Mouse (Mus musculus) MEL (cell line): ENCODE measurements around the gene Runx1. TPM values are rescaled to one million over a fixed set of nuclear protein-coding genes. Genes with fewer than 3 reads are reported as not detected.

Experiments
- DNase-seq: peaks from one replicate; pipeline ENCODE4 v3.0.0; 2011; ENCODE audit warnings: low read depth, low spot score
- H3K27ac ChIP-seq: 2 replicates; pipeline ENCODE4 v1.5.1; 2012; ENCODE audit warnings: low read depth, mild to moderate bottlenecking, control low read depth, low read length, moderate library complexity; ENCODE audit not compliant: control insufficient read depth
- H3K27me3 ChIP-seq, 2 experiments: fragments of 150-350 bp in 1 of 2; sonication (generic) in 1 of 2; 2 replicates each; pipeline ENCODE4 v1.6.1; 2012; ENCODE audit warnings: low read length in 2 of 2, mild to moderate bottlenecking in 2 of 2, improper control_type of control experiment in 1 of 2, moderate library complexity in 1 of 2; ENCODE audit not compliant: insufficient read depth in 2 of 2, control insufficient read depth in 1 of 2
- H3K36me3 ChIP-seq, 2 experiments: 2 replicates each; pipeline ENCODE4 v1.6.1; 2012 to 2014; ENCODE audit warnings: low read length in 2 of 2, improper control_type of control experiment in 1 of 2, inconsistent platforms in 1 of 2, mild to moderate bottlenecking in 1 of 2; ENCODE audit not compliant: insufficient read depth in 2 of 2, control insufficient read depth in 1 of 2
- H3K4me1 ChIP-seq, 2 experiments: fragments of 150-350 bp in 1 of 2; sonication (generic) in 1 of 2; 2 replicates each; pipeline ENCODE4 v1.6.1; 2012; ENCODE audit warnings: low read length in 2 of 2, improper control_type of control experiment in 1 of 2, mild to moderate bottlenecking in 1 of 2; ENCODE audit not compliant: insufficient read depth in 2 of 2, control insufficient read depth in 1 of 2
- H3K4me3 ChIP-seq, 2 experiments: fragments of 150-350 bp in 1 of 2; sonication (generic) in 1 of 2; 2 replicates each; pipeline ENCODE4 v1.5.1; 2012; ENCODE audit warnings: low read depth in 2 of 2, low read length in 2 of 2, mild to moderate bottlenecking in 2 of 2, moderate library complexity in 2 of 2, control low read depth in 1 of 2, improper control_type of control experiment in 1 of 2; ENCODE audit not compliant: control insufficient read depth in 1 of 2, insufficient read depth in 1 of 2
- H3K79me2 ChIP-seq: 2 replicates; pipeline ENCODE4 v1.6.1; 2012; ENCODE audit warnings: mild to moderate bottlenecking, low read length, moderate library complexity; ENCODE audit not compliant: control insufficient read depth, poor library complexity, insufficient read depth
- H3K9ac ChIP-seq: 2 replicates; pipeline ENCODE4 v1.6.1; 2012; ENCODE audit warnings: low read depth, mild to moderate bottlenecking, control low read depth, low read length, moderate library complexity; ENCODE audit not compliant: control insufficient read depth, poor library complexity, severe bottlenecking
- H3K9me3 ChIP-seq: fragments of 150-350 bp; sonication (generic); replicated peaks from 2 replicates; pipeline ENCODE4 v1.6.1; 2012; ENCODE audit warnings: mild to moderate bottlenecking, low read length, improper control_type of control experiment, moderate library complexity; ENCODE audit not compliant: insufficient read depth
- BHLHE40 ChIP-seq: IDR thresholded peaks from 2 replicates; pipeline ENCODE4 v1.6.1; 2012; ENCODE audit warnings: low read depth, mild to moderate bottlenecking, inconsistent platforms, low read length, improper control_type of control experiment, borderline replicate concordance
- CHD2 ChIP-seq: IDR thresholded peaks from 2 replicates; pipeline ENCODE4 v1.6.1; 2011; ENCODE audit warnings: low read length, improper control_type of control experiment
- ELF1 ChIP-seq: IDR thresholded peaks from 2 replicates; pipeline ENCODE4 v1.6.1; 2014; ENCODE audit warnings: low read depth, mild to moderate bottlenecking, inconsistent platforms, low read length, improper control_type of control experiment, moderate library complexity
- EP300 ChIP-seq, 2 experiments: IDR thresholded peaks; 2 replicates each; pipeline ENCODE4 v1.6.1; 2011; ENCODE audit warnings: improper control_type of control experiment in 2 of 2, low read length in 2 of 2, low read depth in 1 of 2, mild to moderate bottlenecking in 1 of 2
- ETS1 ChIP-seq: IDR thresholded peaks from 2 replicates; pipeline ENCODE4 v1.6.1; 2012; ENCODE audit warnings: low read depth, mild to moderate bottlenecking, inconsistent platforms, low read length, improper control_type of control experiment, moderate library complexity
- GABPA ChIP-seq: IDR thresholded peaks from 2 replicates; pipeline ENCODE4 v1.6.1; 2012; ENCODE audit warnings: low read depth, mild to moderate bottlenecking, inconsistent platforms, low read length, improper control_type of control experiment, moderate library complexity
- HCFC1 ChIP-seq: IDR thresholded peaks from 2 replicates; pipeline ENCODE4 v1.6.1; 2012; ENCODE audit warnings: low read depth, mild to moderate bottlenecking, inconsistent platforms, low read length, improper control_type of control experiment, moderate library complexity
- JUND ChIP-seq: IDR thresholded peaks from 2 replicates; pipeline ENCODE4 v1.6.1; 2011; ENCODE audit warnings: low read depth, mild to moderate bottlenecking, improper control_type of control experiment, low read length
- MEF2A ChIP-seq: IDR thresholded peaks from 2 replicates; pipeline ENCODE4 v1.6.1; 2014; ENCODE audit warnings: low read depth, mild to moderate bottlenecking, inconsistent platforms, low read length, improper control_type of control experiment; ENCODE audit not compliant: poor library complexity, insufficient replicate concordance, severe bottlenecking; ENCODE audit errors: extremely low read depth
- MYC ChIP-seq: IDR thresholded peaks from 2 replicates; pipeline ENCODE4 v1.6.1; 2011; ENCODE audit warnings: low read depth, mild to moderate bottlenecking, low read length, improper control_type of control experiment, moderate library complexity
- POLR2A ChIP-seq, 2 experiments: IDR thresholded peaks; 2 replicates each; pipeline ENCODE4 v1.6.1; 2011 to 2012; ENCODE audit warnings: low read length in 2 of 2, mild to moderate bottlenecking in 2 of 2, control low read depth in 1 of 2, improper control_type of control experiment in 1 of 2, low read depth in 1 of 2, moderate library complexity in 1 of 2; ENCODE audit not compliant: control insufficient read depth in 1 of 2, insufficient read depth in 1 of 2, poor library complexity in 1 of 2
- RAD21 ChIP-seq: IDR thresholded peaks from 2 replicates; pipeline ENCODE4 v1.6.1; 2011; ENCODE audit warnings: mild to moderate bottlenecking, low read depth, low read length, improper control_type of control experiment
- RCOR1 ChIP-seq: IDR thresholded peaks from 2 replicates; pipeline ENCODE4 v1.6.1; 2012; ENCODE audit warnings: low read depth, mild to moderate bottlenecking, inconsistent platforms, low read length, improper control_type of control experiment
- SIN3A ChIP-seq: IDR thresholded peaks from 2 replicates; pipeline ENCODE4 v1.6.1; 2012; ENCODE audit warnings: low read length, improper control_type of control experiment, inconsistent platforms
- TBP ChIP-seq: IDR thresholded peaks from 2 replicates; pipeline ENCODE4 v1.8.0; 2011; ENCODE audit warnings: low read depth, low read length, improper control_type of control experiment
- TCF12 ChIP-seq: IDR thresholded peaks from 2 replicates; pipeline ENCODE4 v1.6.1; 2014; ENCODE audit warnings: low read depth, mild to moderate bottlenecking, inconsistent platforms, low read length, improper control_type of control experiment, moderate library complexity
- UBTF ChIP-seq: IDR thresholded peaks from 2 replicates; pipeline ENCODE4 v1.6.1; 2012; ENCODE audit warnings: low read depth, mild to moderate bottlenecking, inconsistent platforms, low read length, improper control_type of control experiment, moderate library complexity, borderline replicate concordance; ENCODE audit not compliant: insufficient read depth
- ZC3H11A ChIP-seq: IDR thresholded peaks from 2 replicates; pipeline ENCODE4 v1.6.1; 2012; ENCODE audit warnings: low read depth, mild to moderate bottlenecking, inconsistent platforms, low read length, improper control_type of control experiment
- ZKSCAN1 ChIP-seq: IDR thresholded peaks from 2 replicates; pipeline ENCODE4 v1.6.1; 2012; ENCODE audit warnings: low read depth, mild to moderate bottlenecking, inconsistent platforms, low read length, improper control_type of control experiment, moderate library complexity
- polyA plus RNA-seq, 2 experiments: library from polyadenylated mRNA; stranded (reverse) in 1 of 2; unstranded in 1 of 2; fragments of >175 nt in 1 of 2; fragments of >200 nt in 1 of 2; gene quantifications; 2 replicates each; pipeline versions ENCODE4 v1.2.1 to v1.2.4; 2012; ENCODE audit warnings: low replicate concordance in 2 of 2, low read depth in 1 of 2; ENCODE audit not compliant: insufficient read length in 2 of 2, insufficient read depth in 1 of 2, missing spikeins in 1 of 2
- total RNA-seq: library from RNA; depleted of rRNA; stranded (reverse); fragments of 300-350 nt; gene quantifications from 2 replicates; pipeline ENCODE4 v1.2.3, GENCODE M21; 2012

Gene Runx1
- total and polyA plus RNA-seq, 3 experiments: 14.3 to 23.5 TPM; not detected in 1

GRCm38 (mm10) chr16:92861571-92861970, 35.6 kb upstream of the Runx1 start:
- TF ChIP-seq ETS1: peak; percentile 19; the same call in 1 of the 2 replicates
- TF ChIP-seq RCOR1: no peak
- Histone ChIP-seq H3K36me3 (no peaks in the 10 kb centered on the region), H3K27ac (no peak overlapping the region), H3K4me3 (no peak overlapping the region), H3K4me1 (peaks cover 0 to 6% of the 10 kb centered on the region in 2 experiments; a peak in 3 of 4 replicates), H3K27me3 (no peaks in the 10 kb centered on the region), H3K9ac (no peak overlapping the region), H3K9me3 (no peaks in the 10 kb centered on the region), H3K79me2 (no peaks in the 10 kb centered on the region)
- peak; percentile 40 for DNase-seq

GRCm38 (mm10) chr16:92860649-92861048, 34.7 kb upstream of the Runx1 start:
- peaks cover 0 to 6% of the 10 kb centered on the region in 2 experiments; a peak in 3 of 4 replicates for H3K4me1 ChIP-seq

DNA sequence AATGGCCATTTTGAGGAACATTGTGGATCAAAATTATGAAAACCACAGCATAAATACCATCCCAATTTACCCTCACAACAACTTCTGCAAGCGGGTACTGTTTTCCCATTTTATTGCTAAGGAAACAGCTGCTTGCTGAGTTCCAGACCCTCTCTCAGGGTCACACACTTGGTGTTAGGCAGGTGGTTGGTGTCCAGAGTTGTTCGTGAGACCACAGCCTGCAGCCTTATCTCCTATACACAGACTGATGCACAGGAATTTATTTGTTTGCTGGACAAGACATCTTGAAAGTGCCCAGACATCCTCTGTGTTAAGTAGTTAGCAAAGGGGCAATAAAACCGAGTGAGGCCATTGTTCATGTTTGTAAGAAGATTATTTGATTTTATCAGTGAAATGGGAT, 30.8 kb upstream of the Runx1 start:
- no peaks in the 10 kb centered on the region for H3K9me3 ChIP-seq
- no peak overlapping the region for H3K4me3 ChIP-seq
- no peaks in the 10 kb centered on the region for H3K27me3 ChIP-seq
- H3K27ac ChIP-seq: no peak overlapping the region
- H3K79me2 ChIP-seq: no peaks in the 10 kb centered on the region
- DNase-seq: no peak
- H3K4me1 ChIP-seq: peaks cover 0 to 6% of the 10 kb centered on the region in 2 experiments; a peak in 2 of 4 replicates
- no peak overlapping the region for H3K9ac ChIP-seq
- no peak for TF ChIP-seq TCF12
- TF ChIP-seq MEF2A: no peak
- TF ChIP-seq JUND: no peak
- no peak for TF ChIP-seq SIN3A
- no peak for TF ChIP-seq HCFC1
- TF ChIP-seq POLR2A (IDR thresholded peaks at IDR 0.05; ENCODE audit: control insufficient read depth in 1 of 2, insufficient read depth in 1 of 2, low read depth in 1 of 2, low read length in 2 of 2, poor library complexity in 1 of 2): no peak
- TF ChIP-seq TBP: no peak
- no peak for TF ChIP-seq UBTF
- TF ChIP-seq ETS1: no peak
- H3K36me3 ChIP-seq: no peaks in the 10 kb centered on the region

More at GRCm38 (mm10) chr16:92860649-92861048, 34.7 kb upstream of the Runx1 start:
- DNase-seq: no peak
- Histone ChIP-seq H3K27ac (no peak overlapping the region), H3K27me3 (no peaks in the 10 kb centered on the region), H3K9ac (no peak overlapping the region), H3K36me3 (no peaks in the 10 kb centered on the region), H3K9me3 (no peaks in the 10 kb centered on the region), H3K4me3 (no peak overlapping the region), H3K79me2 (no peaks in the 10 kb centered on the region)
- TF ChIP-seq ZKSCAN1 (no peak), CHD2 (no peak), RAD21 (no peak), ELF1 (no peak), EP300 (IDR thresholded peaks at IDR 0.05; ENCODE audit: low read depth in 1 of 2, low read length in 2 of 2) (no peak), BHLHE40 (no peak), ZC3H11A (no peak), TBP (no peak), GABPA (no peak), SIN3A (no peak), MYC (no peak)
- TF ChIP-seq, all 39 proteins: peak for 0
